Mouse (Mus musculus): ENCODE measurements around the gene Lcp1.

Lcp1 gene

DNA sequence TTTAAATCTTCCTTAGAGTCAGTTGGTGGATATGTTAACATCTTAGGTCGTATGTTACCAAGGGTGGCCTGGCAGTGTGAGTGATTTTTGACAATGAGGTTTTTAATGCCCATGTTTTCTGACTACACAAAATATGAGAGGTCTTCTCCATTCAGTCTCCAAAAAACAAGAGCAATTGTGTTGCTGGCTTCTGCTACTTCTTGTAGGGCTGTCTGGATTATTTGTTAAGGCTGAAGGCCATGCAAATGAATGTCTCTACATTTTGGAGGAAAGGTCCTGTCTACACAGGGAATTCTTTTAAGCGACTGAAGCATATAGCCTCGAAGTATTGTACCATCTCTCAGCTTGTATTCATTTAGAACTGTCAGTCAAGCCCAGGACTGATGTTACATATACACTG lies 46.5 kb downstream of the Lcp1 start:
- no peak for DNase-seq

DNA sequence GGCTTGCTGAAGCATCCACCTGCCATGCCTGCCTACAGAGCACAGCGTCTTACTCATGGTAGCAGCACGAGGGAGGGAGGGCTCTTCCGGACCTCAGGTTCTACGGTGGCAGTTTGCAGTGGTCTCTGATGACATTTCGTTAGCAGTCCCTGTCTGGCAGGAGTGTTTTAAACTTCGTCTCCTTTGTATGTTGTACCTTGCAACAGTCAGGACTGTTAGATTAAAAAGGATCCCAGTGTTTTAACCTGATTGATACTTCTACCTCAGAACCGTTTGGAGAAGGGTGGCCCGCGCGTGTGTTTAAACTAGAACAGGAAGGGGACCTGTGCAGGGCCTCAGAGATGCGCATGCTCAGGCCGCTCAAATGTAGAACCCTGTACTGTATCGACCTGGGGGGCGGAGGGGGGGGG lies 47.5 kb downstream of the Lcp1 start:
- no peak for DNase-seq

DNA sequence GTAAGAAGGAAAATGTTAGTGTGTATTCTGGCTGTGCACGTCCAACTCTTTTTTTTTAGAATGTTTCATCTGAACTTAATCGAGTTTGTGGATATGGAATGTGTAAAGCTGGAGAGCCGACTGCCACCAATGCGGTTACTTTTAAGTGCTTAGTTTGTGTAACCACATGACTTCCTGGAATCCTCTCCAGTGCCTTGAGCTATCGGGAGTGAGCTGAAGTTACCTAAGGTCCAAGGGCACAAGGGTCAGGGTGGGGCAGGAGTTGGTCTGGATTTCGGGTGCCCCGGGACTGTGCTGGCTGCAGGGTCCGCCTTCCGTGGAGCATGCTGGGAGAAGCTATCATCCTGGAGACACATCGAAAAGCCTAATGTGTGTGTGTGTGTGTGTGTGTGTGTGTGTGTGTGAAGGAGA lies 47.9 kb downstream of the Lcp1 start:
- DNase-seq = no peak

DNA sequence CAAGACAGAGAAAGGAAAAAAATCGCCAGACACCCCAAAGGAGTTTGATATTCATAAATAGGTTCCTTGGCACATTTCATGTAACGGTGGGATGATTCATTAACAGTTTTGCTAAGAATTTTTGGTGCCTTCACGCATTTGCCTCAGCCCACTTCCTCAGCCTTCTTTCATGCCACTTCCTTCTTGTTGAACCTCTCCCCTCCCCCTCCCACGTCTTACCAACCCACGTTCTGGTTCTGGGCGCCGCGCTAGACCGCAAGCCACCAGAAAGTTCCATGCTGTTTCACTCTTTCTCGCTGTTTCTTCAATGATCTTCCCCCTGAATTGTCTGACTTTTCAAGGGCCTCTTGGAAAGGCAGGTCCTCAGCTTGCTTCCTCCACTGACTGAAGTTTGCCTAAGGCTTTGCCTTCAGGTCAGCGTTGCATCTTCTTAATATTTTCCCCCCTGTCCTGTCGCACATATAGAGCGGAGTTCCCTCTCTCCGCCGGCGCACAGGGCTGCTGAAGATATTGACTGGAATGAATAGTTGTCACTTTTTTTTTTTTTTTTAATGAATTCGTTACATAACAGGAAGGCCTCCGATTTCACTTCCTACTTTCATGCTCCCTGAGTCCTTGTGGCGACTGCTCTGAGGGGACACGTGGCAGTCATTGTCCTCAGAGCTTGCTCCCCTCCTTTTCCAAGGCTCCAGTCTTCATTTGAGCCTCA lies 48.5 kb downstream of the Lcp1 start:
- no peak for DNase-seq

DNA sequence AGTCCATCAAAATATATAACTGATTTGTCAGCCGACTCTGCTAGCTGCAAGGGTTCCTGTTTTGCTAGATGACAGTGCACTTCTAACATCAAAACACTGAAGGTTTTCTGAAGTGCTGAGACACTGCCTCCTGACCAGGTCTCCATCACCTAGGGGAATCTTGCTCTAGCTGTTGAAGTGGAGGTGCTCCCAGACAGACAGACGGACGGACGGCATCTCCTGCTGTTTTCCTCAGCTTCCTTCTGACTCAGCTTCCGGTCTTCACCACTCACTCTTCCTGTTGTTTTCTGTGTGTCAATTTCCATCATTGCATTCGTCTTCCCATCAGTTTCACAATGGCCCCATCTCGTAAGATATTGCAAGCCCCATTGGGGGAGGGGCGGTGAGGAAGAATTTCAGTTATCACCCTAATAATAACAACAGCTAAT lies 49.7 kb downstream of the Lcp1 start:
- no peak for DNase-seq

DNA sequence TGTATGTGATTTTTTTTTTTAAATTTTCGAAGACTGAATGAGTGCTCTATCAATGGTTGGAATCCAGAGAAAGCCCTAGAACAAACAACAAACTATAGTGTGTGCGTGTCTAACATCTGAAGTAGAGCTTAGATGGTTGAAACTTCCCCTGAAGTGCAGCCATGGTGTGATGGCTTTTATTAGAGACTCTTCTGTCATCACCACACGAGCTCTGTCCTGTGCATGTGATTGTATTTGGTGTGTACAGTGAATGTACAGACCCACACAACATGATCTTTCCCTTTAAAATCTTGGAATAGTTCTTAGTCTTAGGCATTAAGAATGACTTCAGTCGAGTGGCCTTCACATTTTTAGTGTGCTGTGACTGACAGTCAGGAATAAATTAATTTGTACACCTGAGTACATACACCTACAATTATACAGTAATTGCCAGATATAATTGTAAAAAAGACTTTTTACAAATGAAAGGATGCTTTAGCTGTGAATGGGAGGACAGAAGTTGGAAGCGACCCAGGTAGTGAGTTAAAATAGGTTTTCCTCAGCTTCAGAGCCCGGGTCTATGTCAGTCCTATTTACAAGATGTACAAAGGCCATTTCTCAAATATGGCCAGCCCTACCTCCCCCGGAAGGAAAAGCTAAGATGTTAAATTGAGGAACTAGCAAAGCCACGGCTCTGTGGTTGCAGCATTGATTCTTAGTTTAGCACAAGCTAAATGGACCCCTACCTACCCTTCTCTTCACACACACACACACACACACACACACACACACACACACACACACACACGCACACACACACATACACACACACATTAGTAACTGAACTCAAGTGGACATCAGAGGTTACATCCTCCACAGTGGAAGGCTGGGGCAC lies 50.4 kb downstream of the Lcp1 start:
- no peak for DNase-seq

DNA sequence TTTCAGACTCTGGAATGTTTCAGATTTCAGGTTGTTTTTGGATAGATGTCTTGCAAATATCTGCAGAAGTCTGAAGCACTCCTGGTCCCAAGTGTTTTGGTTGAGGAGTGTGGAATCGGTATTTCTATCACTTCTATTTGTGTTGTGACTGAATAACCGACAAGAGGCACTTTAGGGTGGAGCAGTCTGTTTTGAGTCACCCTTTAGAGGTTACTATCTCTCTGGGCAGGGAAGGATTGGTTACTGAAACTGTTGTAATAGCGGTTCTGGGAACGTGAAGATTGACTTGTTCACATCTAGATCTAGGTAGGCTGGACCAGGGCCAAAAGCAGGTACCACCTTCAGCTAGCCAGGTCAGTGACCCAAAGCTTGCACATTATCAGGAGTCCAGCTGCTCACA lies 51.5 kb downstream of the Lcp1 start:
- DNase-seq = no peak

DNA sequence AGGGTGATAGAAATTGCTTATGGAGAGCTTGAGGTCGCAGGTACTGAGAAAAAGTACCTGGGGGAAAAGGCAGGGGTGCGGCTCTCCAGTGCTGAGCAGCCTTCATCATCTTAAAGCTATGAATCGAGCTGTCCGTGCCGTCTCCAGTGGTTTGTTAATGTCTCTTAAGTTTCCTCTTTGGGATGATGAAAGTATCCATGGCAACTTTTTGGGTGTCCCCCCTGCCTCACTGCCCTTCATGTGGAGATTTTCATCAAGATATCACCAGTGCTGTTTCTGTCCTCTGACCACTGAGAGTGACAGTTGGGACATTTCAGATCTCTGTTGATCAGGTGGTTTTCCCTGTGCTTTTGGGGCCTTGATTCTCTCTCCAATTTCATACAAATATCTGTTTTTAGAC lies 51.9 kb downstream of the Lcp1 start:
- no peak for DNase-seq

DNA sequence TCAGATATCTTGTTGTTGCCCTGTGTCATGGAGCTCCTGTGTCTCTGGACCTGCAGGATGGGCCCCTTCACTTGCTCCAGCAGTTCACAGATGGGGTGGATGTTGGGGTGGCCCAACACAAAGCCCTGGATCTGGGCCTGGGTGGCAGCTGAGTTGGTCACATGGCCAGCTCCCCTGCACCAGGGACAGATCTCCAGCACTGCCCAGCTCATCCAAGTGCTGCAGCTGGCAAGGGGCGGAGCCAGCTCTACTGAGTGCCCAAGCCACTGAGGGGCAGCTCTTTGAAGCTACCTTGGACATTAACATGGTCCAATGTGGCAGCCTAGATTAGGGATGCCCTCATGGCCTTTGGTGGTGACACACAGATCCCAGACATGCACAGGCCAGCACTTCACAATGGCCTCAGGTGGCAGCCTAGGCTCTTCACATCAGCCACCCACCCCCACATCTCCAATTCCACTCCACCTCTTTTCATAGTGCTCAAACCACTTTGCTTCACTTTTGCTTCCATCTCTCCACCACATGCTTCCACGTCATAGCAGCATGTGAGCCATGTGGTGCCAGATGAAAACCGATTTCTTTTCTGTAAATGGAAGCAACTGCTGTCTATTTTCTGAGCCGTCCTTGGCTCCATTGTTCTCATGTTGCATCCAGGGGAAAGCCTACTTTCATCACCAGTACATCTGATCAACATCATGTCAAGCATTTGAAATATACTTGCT lies 53.3 kb downstream of the Lcp1 start:
- DNase-seq = no peak

DNA sequence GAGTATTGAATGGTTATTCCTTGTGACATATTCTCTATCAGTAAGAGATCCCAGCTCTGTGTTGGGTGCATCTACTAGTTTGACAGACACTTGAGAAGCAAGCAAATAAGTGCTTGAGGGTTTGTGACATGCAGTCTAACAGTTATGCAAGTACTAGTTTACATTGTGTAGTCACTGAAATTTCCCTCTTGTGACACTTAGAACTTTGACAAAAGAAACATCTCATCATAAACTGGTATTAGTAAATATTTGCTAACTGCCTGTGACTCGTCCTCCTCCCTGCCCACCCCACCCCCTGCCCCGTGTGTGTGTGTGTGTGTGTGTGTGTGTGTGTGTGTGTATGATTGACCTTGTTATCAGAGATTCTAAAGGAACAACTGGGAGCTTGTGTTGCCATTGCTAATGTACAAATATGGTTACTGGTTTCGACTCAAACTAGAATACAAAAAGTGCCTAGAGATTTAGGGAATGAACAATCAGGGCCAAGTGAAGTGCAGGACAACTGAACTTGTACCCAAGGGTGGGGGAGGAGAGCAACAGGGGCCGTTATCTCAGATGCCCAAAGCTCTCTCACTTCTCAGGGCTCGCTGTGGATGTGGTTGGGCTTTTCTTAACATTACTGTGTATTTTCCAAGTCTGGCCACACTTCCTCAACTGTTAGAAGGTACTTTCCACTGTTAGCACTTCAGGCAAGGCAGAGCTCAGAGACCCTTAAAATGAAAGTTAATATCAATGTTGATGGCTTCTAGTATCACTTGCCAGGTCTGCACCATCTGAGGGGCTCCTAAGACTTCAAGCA lies 55.1 kb downstream of the Lcp1 start:
- DNase-seq = no peak

DNA sequence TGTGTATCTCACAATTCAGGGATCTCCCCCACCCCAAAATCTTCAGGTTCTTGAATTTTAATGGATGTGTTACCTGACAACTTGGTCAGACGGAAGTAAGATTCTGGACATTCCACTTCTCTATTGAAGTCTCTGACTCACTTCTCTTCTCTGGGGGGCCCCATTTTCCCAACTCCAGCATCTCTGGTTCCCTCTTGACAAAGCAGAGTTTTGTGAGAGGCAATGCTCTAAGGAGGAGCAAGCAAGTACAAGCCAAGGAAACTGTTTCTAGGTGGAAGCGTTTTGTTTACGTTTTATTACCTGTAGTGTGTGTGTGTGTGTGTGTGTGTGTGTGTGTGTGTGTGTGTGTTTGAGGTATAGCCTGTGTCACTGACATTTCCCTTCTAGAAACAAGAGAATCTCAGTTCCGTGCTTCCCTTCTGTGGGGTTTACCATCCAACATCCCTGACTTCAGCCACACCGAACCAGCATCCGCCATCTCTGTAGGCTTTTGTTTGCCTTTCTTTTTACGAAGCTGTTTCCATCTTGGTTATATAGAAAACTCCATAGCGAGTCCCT lies 56.0 kb downstream of the Lcp1 start:
- DNase-seq = no peak

DNA sequence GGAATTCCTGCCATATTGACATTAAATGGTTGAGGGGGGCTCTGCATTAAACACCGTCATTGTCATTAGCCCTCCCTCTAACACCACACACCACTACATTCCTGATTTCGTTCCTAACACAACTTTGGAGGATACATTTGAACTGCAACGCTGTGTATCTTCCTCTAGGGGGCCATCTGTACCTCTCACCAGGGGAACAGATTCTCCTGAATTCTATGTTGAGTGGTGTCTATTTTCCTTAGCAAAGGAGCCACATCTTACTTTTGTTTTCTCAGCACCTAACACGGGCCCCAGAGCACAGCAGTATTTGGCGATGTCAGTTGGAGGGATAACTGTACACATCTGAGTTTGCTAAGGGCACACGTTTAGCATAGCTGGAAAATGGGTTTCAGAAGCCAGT lies 57.6 kb downstream of the Lcp1 start:
- DNase-seq = no peak

DNA sequence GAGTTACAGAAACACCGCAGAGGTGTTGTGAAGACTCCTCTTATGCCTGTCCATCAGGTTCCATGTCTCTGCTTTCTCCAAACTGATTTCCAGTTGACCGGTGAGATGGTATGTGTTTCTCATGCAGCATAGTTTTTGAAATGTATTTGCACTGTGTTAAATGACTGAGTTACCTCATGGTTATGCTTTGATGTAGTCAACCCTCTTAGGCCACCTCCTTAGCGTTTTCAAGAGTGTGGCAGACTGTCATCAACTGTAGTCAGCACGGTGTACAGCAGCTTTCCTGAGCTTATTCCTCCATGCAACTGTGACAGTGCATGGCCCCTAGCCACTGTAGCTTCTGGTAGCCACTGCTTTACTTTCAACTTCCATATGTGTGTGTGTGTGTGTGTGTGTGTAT lies 58.1 kb downstream of the Lcp1 start:
- no peak for DNase-seq

DNA sequence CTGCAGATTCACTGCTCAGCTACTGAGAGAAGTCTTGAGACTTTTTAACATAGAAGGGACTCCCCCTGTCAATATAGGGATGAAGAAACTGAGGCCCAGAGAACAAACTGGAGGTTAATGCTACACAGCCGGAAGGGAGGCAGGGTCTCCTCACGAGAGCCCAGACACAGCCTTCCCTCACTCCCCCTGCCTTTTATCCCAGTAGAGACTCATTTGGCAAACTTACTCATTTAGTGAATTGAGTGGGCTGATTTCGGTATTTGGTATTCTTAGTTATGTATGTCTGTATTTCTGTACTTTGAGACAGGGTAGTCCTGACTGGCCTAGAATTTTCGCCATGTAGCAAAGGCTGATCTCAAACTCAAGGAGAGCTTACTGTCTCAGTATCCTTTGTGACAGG lies 59.8 kb downstream of the Lcp1 start:
- no peak for DNase-seq

DNA sequence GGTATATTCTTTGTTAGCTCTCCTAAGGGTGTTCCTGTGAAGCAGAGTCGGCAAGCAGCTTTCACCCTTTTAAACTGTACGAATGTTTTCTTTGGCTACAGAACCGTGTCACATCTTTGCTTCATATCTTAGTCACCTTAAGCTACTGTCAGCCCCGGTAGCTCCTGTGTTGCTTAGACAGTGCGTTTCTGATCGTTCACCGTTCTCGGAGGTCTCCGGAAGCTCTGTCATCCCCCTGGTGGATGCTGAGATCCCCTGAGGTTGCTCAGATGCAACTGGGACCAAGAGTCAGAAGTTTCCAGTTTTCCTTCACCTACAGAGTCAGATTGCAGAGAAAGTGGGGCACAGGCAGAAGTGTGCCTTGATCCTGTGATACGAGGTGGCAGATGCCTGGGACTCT lies 61.5 kb downstream of the Lcp1 start:
- DNase-seq = no peak

DNA sequence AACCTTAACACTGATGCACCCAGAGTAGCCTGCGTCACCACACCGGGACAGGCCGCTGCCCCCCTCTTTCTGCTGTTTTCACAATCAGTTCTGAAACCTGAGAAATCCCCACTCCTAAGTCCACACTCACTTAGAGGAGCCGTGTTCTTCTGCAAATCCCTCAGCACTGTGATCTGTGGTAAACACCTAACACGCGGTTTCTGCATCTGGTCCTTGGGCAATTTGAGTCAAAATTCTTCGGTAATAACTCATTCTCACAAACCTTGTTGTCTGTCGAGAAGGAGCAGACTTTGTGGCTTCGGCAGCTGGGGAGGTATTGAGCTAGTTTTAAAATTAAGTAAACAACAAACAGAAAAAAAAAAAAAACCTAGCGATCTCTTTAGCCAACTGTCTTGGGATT lies 62.0 kb downstream of the Lcp1 start:
- DNase-seq = no peak

DNA sequence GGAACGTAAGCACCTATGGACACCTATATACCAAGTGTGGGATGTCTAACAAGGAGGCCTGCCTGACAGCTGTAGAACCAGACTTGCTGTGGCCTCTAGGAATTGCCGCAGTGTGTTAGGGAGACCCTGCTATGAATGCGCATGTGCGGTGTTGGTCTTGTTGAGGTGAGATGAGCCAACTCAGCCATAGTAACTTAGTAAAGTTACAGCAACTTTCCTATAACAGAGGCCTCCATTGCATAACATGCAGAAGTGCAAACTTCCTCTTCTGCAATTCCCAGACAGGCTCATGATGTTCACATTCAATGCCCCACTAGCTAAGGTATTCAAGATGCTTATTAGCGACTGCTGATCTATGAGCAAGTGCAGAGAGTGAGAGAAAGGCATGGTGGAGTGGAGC lies 64.6 kb downstream of the Lcp1 start:
- no peak for DNase-seq

DNA sequence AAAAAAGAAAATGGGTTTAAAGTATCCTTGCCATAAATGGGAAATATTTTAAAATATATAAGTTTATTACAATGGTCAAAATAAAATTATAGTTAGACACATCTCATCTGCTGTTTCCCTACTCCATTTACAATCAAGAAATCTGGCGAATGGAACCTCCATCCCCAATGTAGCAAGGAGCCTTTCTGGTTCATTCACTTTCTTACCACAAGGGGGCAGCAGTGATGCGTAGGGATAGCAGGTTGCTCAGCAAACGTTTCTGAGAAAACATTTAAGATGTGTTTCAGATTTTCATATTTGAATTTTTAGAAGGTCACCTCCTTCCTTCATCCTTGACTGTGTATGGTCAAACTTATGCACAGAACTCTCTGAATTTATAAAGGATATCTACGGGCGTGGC lies 66.1 kb downstream of the Lcp1 start:
- peak; percentile 54 for DNase-seq

DNA sequence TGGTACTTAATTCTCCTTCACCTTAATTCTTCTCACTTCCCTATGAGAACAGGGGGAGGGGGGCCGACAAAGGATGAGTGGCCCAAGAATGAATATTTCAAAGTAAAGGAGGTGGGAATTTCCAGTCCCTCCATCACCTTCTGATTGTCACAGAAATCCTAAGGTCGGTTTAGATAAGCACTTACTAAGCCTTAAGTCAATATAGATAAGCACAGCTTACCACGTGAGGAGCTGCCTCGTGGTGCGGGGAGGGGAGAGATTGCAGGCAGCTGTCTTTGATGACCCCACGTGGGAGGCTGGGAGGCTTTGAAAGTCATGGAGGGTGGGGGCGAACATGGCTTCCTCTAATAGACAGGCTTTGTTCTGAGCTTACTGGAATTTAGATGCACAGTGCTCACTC lies 66.8 kb downstream of the Lcp1 start:
- no peak for DNase-seq

DNA sequence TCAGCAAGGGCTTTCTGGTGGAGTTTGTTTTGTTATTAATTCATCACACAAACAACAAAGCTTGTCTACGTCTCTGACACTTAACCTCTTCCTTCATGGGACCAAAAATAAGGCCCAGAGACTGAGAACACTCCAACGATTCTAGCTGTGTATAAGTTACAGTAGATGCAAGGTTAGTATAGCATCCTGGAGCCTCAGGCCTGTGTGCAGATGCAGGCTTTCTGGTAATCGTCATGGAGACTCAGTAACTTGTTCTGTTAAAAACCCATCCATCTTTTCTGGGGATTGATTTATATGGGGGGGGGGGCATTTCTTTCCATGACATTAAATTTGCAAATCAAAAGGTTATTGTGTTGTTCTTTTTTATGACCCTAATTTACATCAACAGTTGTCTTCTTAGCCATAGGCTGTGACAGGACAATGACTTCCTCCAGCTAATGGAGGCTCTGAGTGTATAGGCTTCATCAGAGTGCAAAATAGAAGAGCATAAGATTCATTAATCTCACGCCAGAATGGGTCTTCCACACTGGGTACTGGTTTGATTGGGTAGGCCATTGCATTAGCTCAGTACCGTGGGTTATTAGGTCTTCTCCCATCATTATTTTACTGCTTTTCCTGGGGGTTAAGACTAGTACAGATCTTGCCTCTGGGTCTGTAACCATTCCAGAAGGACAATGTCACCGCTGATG lies 74.6 kb downstream of the Lcp1 start:
- no peak for DNase-seq

DNA sequence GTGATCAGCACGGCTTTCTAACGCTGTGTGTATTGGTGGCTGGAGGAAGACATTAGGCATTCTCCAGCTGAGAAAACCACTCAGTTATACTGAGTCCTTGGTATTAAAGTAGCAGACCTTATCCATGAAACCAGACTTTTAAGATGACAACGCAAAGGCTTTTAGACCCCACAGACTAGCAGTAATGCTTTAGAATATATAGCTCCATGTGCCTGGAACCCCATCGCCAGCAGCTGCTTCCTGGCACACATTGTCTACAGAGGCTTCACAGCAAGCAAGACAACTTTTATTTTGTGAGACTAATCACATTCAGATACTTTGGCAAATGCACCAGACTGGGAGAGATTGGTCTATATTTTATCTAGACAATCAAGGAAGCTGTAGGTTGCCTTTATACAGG lies 75.4 kb downstream of the Lcp1 start:
- DNase-seq = no peak

DNA sequence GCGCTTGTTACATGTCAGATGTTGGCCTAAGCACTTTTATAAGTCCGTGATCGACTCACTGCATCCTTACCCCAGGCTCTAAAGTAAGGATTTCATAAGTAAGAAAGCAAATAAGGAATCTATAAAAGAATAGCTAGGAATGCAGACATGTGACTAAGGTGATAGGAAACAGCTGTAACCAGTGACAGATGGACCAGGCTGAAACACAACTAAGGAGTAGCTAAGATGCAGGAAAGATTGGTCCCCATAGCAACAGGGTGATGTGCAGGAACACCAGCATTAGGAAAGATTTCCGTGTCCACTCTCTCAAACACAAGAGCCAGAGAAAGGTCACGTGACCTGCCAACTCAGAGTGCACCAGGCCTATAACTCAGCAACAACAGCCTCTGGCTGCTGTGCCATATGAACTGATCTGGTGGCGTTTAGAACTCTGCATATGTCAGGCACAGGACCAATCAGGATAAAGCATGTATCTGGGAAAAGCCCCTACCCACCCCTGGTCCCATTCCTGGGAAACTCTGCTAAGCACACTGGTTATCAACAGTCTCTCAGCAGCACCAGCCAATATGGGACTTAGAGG lies 77.8 kb downstream of the Lcp1 start:
- no peak for DNase-seq
